Mouse (Mus musculus) spleen, adult 2 months (tissue): ENCODE data around the gene Adgrf5.

Source experiments
- CTCF ChIP-seq: fragments of 200-500 bp; IDR thresholded peaks from 2 replicates; pipeline ENCODE4 v1.5.1; 2011; ENCODE audit warnings: mild to moderate bottlenecking, inconsistent platforms; ENCODE audit not compliant: insufficient read depth, insufficient read length, insufficient replicate concordance; ENCODE audit errors: extremely low read depth
- POLR2A ChIP-seq: fragments of 200-500 bp; IDR thresholded peaks from 2 replicates; pipeline ENCODE4 v1.6.1; 2011; ENCODE audit warnings: low read depth, low read length, inconsistent platforms

DNA sequence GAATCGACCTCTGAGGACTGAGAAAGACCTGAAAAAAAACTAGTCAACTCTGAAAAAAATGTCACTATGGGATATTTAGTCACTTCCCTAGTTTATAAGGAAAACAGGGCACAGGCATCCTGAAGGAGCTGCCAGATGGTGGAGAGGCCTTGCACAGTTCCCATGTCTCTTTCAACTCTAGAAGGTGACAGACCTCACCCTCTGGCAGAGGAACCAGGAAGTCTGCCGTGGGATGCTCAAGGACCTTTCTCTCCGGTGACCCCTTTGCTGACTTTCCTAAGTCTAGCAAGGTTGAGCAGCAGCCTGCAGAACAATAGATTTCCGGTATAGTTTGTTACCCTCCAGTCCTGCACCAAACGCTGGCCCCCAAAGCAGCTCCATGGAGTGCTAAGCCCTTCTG lies 71.4 kb downstream of the Adgrf5 start:
- TF ChIP-seq CTCF (no peak), POLR2A (no peak)
